Mouse (Mus musculus) liver, embryonic 14.5 days (tissue): Measurements from ENCODE around the gene Sh3rf1. TPM values are rescaled to one million over a fixed set of nuclear protein-coding genes. Genes with fewer than 3 reads are reported as not detected.

Experiments used
- ATAC-seq: fragments of 200-750 bp; cut with Nextera tagmentation; 2 replicates; pipeline ENCODE4 v1.8.0; 2017; ENCODE audit warnings: moderate number of reproducible peaks, mild to moderate bottlenecking, moderate library complexity; ENCODE audit not compliant: insufficient read depth
- DNase-seq, 3 experiments: peaks; one replicate each; pipeline ENCODE4 v3.0.0-alpha.2; 2012 to 2013; ENCODE audit warnings: low read depth in 3 of 3, low spot score in 3 of 3
- H3K27ac ChIP-seq: fragments of 300-500 bp; sonication (generic); 2 replicates; pipeline ENCODE4 v1.5.1; 2014; ENCODE audit warnings: moderate library complexity, mild to moderate bottlenecking, control low read depth, inconsistent platforms
- H3K27me3 ChIP-seq: fragments of 300-500 bp; sonication (generic); 2 replicates; pipeline ENCODE4 v1.6.1; 2014; ENCODE audit warnings: mild to moderate bottlenecking, low read length, moderate library complexity; ENCODE audit not compliant: control insufficient read depth, insufficient read depth
- H3K36me3 ChIP-seq: fragments of 300-500 bp; sonication (generic); replicated peaks from 2 replicates; pipeline ENCODE4 v1.6.1; 2014; ENCODE audit warnings: low read depth; ENCODE audit not compliant: control insufficient read depth, insufficient read depth
- H3K4me1 ChIP-seq, 2 experiments: fragments of 200-500 bp in 1 of 2; fragments of 300-500 bp in 1 of 2; sonication (generic) in 1 of 2; replicated peaks; 2 replicates each; pipeline ENCODE4 v1.6.1; 2012 to 2014; ENCODE audit warnings: antibody characterized with exemption in 1 of 2, inconsistent platforms in 1 of 2, low read length in 1 of 2; ENCODE audit not compliant: control insufficient read depth in 2 of 2, insufficient read depth in 2 of 2
- H3K4me2 ChIP-seq: fragments of 300-500 bp; sonication (generic); 2 replicates; pipeline ENCODE4 v1.6.1; 2014; ENCODE audit warnings: low read depth, mild to moderate bottlenecking, control low read depth, moderate library complexity
- H3K4me3 ChIP-seq, 2 experiments: fragments of 200-500 bp in 1 of 2; fragments of 300-500 bp in 1 of 2; sonication (generic) in 1 of 2; 2 replicates each; pipeline ENCODE4 v1.5.1; 2012 to 2014; ENCODE audit warnings: low read depth in 2 of 2, low read length in 2 of 2, mild to moderate bottlenecking in 2 of 2, control low read depth in 1 of 2, inconsistent platforms in 1 of 2, moderate library complexity in 1 of 2; ENCODE audit not compliant: insufficient read depth in 1 of 2
- H3K9ac ChIP-seq: fragments of 300-500 bp; sonication (generic); replicated peaks from 2 replicates; pipeline ENCODE4 v1.6.1; 2014; ENCODE audit warnings: mild to moderate bottlenecking, control low read depth, moderate library complexity
- H3K9me3 ChIP-seq: fragments of 300-500 bp; sonication (generic); 2 replicates; pipeline ENCODE4 v1.6.1; 2016; ENCODE audit warnings: low read length, mixed read lengths; ENCODE audit not compliant: control insufficient read depth
- CTCF ChIP-seq: IDR thresholded peaks from 2 replicates; pipeline ENCODE4 v1.5.1; 2016; ENCODE audit warnings: antibody characterized with exemption, low read depth, control low read depth
- EP300 ChIP-seq: IDR thresholded peaks from 2 replicates; pipeline ENCODE4 v1.6.1; 2016; ENCODE audit warnings: antibody characterized with exemption, low read depth
- WGBS: fragments of 180-500 bp; shearing (Covaris S2); extraction: QIAGEN DNeasy Blood & Tissue Kit; methylation state at CpG from one replicate; pipeline ENCODE4 v1.1.7; 2014; ENCODE audit not compliant: insufficient replicate concordance; 5-methylcytosine and 5-hydroxymethylcytosine counted together
- polyA plus RNA-seq, 2 experiments: library from polyadenylated mRNA; depleted of rRNA in 1 of 2; stranded (reverse) in 1 of 2; unstranded in 1 of 2; fragments of >200 nt; fragmentation: Nextera tagmentation in 1 of 2; extraction: Ambion mirVana in 1 of 2; gene quantifications; 2 replicates each; pipeline versions ENCODE4 v1.2.1 to v1.2.3; 2012 to 2014

Sh3rf1 gene
- polyA plus RNA-seq, 2 experiments, result 0.61 to 0.85 TPM

- Histone ChIP-seq H3K4me1 (no peaks in the 10 kb centered on the region), H3K36me3 (no peaks in the 10 kb centered on the region), H3K4me2 (no peak overlapping the region), H3K27me3 (no peaks in the 10 kb centered on the region), H3K4me3 (no peak overlapping the region), H3K9me3 (no peaks in the 10 kb centered on the region), H3K9ac (no peak overlapping the region), H3K27ac (no peak overlapping the region)
- ATAC-seq (no peak), DNase-seq (no peak)
- 51% methylated on average over 5 of the region's 5 CpGs for WGBS
- TF ChIP-seq CTCF (no peak), EP300 (no peak)
These were observed 8.4 kb upstream of the Sh3rf1 start for GRCm38 (mm10) chr8:61215081-61215819.

GRCm38 (mm10) chr8:61217017-61217416 lies 6.7 kb upstream of the Sh3rf1 start:
- 66% methylated on average over 3 of the region's 3 CpGs for WGBS
- no peak overlapping the region for H3K4me2 ChIP-seq
- DNase-seq (no peak), ATAC-seq (no peak)
- TF ChIP-seq EP300, result no peak
- no peak for TF ChIP-seq CTCF
- no peaks in the 10 kb centered on the region for H3K27me3 ChIP-seq
- no peak overlapping the region for H3K4me3 ChIP-seq
- H3K9me3 ChIP-seq, result no peaks in the 10 kb centered on the region
- no peaks in the 10 kb centered on the region for H3K36me3 ChIP-seq
- no peaks in the 10 kb centered on the region for H3K4me1 ChIP-seq
- no peak overlapping the region for H3K27ac ChIP-seq
- H3K9ac ChIP-seq, result no peak overlapping the region

DNA sequence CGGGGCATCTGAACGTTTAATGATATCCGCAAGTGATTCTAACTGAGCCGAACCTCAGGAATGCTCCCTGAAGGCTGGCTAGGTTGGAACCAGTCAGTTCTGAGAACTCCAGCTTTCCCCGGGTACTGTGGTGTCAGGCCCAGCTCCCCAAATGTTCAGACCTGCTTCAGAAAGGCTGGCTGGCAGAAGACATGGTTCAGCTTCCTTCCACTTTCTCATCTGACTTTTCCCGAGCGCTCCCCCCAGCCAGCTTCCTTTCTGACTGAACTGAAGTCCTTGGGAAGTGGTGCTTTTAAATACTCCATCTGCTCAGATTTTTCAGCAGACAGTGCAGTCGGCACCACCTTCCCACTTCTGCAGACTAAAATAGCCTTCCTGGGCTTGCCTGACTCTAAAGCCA lies 6.2 kb upstream of the Sh3rf1 start:
- H3K4me3 ChIP-seq, result no peak overlapping the region
- 69% methylated on average over 8 of the region's 8 CpGs for WGBS
- no peaks in the 10 kb centered on the region for H3K36me3 ChIP-seq
- DNase-seq, result no peak
- H3K27ac ChIP-seq, result no peak overlapping the region
- no peak overlapping the region for H3K9ac ChIP-seq
- no peaks in the 10 kb centered on the region for H3K27me3 ChIP-seq
- no peaks in the 10 kb centered on the region for H3K9me3 ChIP-seq
- ATAC-seq, result no peak
- no peaks in the 10 kb centered on the region for H3K4me1 ChIP-seq
- no peak overlapping the region for H3K4me2 ChIP-seq
- TF ChIP-seq CTCF (no peak), EP300 (no peak)

DNA sequence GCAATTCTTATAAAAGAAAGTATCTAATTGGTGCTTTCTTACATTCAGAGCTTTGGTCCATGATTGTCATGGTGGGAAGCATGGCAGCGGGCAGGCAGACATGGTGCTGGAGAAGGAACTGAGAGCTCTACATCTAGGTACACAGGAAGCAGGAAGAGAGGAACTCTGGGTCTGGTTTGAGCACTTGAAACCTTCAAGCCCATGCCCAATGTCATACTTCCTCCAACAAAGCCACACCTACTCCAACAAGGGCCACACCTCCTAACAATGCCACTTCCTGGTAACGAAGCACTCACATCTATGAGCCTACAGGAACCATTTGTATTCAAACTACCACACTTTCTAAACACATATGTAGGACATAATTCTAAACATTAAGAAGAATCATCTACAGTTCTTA lies 5.2 kb upstream of the Sh3rf1 start:
- no peak for TF ChIP-seq CTCF
- no peak for TF ChIP-seq EP300
- no peak for DNase-seq

DNA sequence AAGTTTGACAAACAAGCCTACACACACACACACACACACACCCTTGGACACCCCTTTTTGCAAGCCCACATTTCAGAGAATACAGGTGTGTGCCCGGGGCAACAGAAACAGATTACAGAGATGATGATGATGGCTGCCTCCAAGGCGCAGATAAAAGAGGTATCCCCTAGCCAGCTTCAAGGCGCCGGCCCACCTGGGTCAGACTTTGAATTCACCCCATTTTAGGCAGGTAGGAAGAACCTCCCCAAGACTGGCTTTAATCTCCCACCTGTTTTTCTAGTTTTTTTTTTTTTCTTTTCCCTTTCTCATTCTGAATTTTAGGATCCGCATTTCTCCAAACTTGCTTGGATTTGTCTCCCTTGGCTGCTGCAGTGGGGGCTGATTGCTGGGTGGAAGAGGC lies 389 bp upstream of the Sh3rf1 start:
- DNase-seq (no peak), ATAC-seq (no peak)
- Histone ChIP-seq H3K9ac (no peak overlapping the region), H3K27ac (no peak overlapping the region), H3K4me2 (peak overlapping the region; percentile 75), H3K4me1 (no peaks in the 10 kb centered on the region; a peak in 1 of 4 replicates), H3K27me3 (peaks cover 7% of the 10 kb centered on the region), H3K4me3 (peak overlapping the region; percentile 57 to 68), H3K9me3 (no peaks in the 10 kb centered on the region), H3K36me3 (no peaks in the 10 kb centered on the region)
- WGBS, result 22% methylated on average over 5 of the region's 5 CpGs
- TF ChIP-seq CTCF (no peak), EP300 (no peak)

More for the DNA sequence above, 5.2 kb upstream of the Sh3rf1 start:
- no peaks in the 10 kb centered on the region for H3K36me3 ChIP-seq
- no peaks in the 10 kb centered on the region for H3K9me3 ChIP-seq
- H3K4me1 ChIP-seq, result no peaks in the 10 kb centered on the region; a peak in 1 of 4 replicates
- no peak overlapping the region for H3K9ac ChIP-seq
- ATAC-seq, result no peak
- WGBS, result 68% methylated on average over 2 of the region's 2 CpGs
- no peaks in the 10 kb centered on the region for H3K27me3 ChIP-seq
- no peak overlapping the region for H3K27ac ChIP-seq
- H3K4me2 ChIP-seq, result no peak overlapping the region
- H3K4me3 ChIP-seq, result no peak overlapping the region
